Mouse (Mus musculus): ENCODE measurements around the gene Acsf3. TPM values are rescaled to one million over a fixed set of nuclear protein-coding genes. Genes with fewer than 3 reads are reported as not detected.

The Acsf3 gene
- polyA plus RNA-seq, 1 experiment: 21.8 TPM

DNA sequence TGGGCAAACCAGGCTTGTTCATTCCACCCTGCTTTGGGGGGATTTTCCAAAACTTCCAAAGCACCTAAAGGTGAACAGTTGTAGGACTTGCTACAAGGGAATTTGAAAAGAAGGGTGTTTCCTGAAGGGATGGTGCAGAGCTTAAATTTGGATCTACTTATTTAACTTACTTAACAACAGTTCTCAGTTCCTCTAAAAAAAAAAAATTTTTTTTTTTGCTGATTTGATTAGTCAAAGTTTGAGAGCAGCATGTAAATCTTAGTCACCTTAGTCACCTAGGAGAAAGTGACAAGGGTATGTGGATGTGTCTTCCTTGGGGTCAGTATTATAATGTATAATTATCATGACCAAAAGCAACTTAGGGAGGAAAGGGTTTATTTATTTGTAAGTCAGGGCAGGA lies 16.7 kb upstream of the Acsf3 start:
- no peaks in the 10 kb centered on the region for H3K4me1 ChIP-seq (ENCODE audit: control insufficient read depth, insufficient read depth, low read length)
- TF ChIP-seq CTCF (IDR thresholded peaks at IDR 0.05; ENCODE audit: extremely low read depth, insufficient read depth, low read length): no peak
- no peak overlapping the region for H3K4me3 ChIP-seq (ENCODE audit: insufficient read depth, low read length)
- H3K27ac ChIP-seq (ENCODE audit: insufficient read depth, low read length): no peak overlapping the region

DNA sequence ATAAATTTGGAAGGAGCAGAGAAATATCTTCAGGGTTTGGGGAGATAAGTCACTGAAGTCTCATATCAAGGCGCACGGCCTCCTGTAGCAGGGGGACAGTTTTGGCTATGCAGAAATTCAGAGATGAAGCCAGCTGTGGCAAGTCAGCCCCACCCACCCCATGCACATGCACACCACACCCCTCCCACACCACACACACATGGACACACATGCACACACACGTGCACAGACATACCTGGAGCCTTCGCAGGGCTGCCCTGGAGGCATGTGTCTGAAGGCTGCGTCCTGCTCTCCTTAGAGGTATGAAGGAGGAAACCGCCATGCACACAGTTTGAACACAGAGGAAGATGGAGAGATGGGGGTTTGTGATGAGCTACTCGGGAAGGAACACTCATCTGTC lies 15.2 kb upstream of the Acsf3 start:
- no peak overlapping the region for H3K4me3 ChIP-seq (ENCODE audit: insufficient read depth, low read length)
- H3K4me1 ChIP-seq (ENCODE audit: control insufficient read depth, insufficient read depth, low read length): no peaks in the 10 kb centered on the region
- no peak for TF ChIP-seq CTCF (IDR thresholded peaks at IDR 0.05; ENCODE audit: extremely low read depth, insufficient read depth, low read length)
- no peak for TF ChIP-seq POLR2A (IDR thresholded peaks at IDR 0.05; ENCODE audit: extremely low read depth, insufficient read depth, low read length)
- H3K27ac ChIP-seq (ENCODE audit: insufficient read depth, low read length): no peak overlapping the region

DNA sequence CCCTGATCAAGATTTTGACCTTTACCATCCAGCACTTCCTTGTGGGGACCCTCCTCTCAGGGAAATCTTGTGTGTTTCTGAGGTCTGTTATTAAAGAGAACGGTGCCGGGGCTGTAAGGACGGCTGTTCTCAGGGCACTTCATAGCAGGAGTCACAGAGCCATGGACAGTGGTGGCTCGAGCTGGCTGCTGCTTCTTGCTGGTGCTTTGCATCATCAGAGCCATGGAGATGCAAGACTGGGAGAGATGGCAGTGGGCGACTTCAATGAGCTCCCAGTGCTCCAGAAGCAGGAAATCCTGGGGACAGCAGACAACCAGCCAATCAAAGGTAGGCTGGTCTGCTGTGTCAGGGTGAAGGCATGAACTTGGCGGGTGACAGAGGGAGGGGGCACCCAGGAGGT lies 14.2 kb upstream of the Acsf3 start:
- H3K4me3 ChIP-seq (ENCODE audit: insufficient read depth, low read length): no peak overlapping the region
- no peak for TF ChIP-seq POLR2A (IDR thresholded peaks at IDR 0.05; ENCODE audit: extremely low read depth, insufficient read depth, low read length)
- H3K27ac ChIP-seq (ENCODE audit: insufficient read depth, low read length): no peak overlapping the region
- H3K4me1 ChIP-seq (ENCODE audit: control insufficient read depth, insufficient read depth, low read length): no peaks in the 10 kb centered on the region

DNA sequence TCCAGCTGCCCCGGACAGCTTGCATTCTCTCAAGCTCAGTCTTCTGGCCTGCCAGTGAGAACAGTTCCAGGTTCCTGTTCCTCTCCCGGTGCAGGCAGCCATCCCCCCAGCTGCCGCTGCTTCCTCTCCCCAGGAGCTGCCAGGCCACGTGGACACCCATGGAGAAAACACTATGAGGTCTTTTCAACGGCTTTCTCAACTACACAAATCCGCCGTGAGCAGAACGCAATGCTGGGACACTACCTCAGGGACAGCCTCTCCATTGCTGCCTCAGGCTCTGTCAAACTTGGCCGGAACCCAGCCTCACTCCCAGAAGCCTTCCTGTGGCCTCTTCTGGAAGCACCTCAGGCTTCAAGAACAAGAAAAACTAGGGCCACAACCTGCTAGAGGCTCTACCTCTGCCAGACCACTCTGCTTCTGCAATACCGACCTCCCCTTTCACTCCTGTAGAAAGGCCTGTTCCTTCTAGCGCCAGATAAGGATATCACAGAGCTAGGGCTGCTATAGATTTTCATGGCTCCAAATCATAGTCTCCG lies 12.5 kb upstream of the Acsf3 start:
- H3K27ac ChIP-seq (ENCODE audit: insufficient read depth, low read length): no peak overlapping the region
- no peak overlapping the region for H3K4me3 ChIP-seq (ENCODE audit: insufficient read depth, low read length)
- H3K4me1 ChIP-seq (ENCODE audit: control insufficient read depth, insufficient read depth, low read length): no peaks in the 10 kb centered on the region
- TF ChIP-seq POLR2A (IDR thresholded peaks at IDR 0.05; ENCODE audit: extremely low read depth, insufficient read depth, low read length) (no peak), CTCF (IDR thresholded peaks at IDR 0.05; ENCODE audit: extremely low read depth, insufficient read depth, low read length) (no peak)

DNA sequence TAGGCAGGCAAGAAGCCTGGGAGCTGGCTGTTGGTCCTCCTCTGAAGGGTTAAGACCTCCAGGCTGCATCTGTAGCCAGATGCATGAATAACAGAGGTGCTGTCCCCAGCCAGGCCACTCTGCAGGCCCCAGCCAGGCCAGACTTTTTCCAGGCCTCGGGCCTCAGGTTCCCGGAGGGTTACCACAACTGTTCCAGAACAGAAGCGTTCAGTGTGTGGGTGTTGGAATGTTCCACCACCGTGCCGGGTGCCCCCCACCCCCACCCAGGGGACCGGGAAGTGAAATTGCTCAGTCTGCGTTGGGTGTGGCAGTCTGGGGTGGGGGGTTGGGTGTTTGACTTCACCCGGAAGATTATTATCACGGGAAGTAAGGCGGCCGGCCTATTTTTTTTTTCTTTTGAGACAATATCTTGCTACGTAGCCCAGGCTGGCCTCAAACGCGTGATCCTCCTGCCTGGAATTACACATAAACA lies 12.0 kb upstream of the Acsf3 start:
- Histone ChIP-seq H3K27ac (ENCODE audit: insufficient read depth, low read length) (no peak overlapping the region), H3K4me1 (ENCODE audit: control insufficient read depth, insufficient read depth, low read length) (no peaks in the 10 kb centered on the region), H3K4me3 (ENCODE audit: insufficient read depth, low read length) (no peak overlapping the region)
- no peak for TF ChIP-seq CTCF (IDR thresholded peaks at IDR 0.05; ENCODE audit: extremely low read depth, insufficient read depth, low read length)
- TF ChIP-seq POLR2A (IDR thresholded peaks at IDR 0.05; ENCODE audit: extremely low read depth, insufficient read depth, low read length): no peak

DNA sequence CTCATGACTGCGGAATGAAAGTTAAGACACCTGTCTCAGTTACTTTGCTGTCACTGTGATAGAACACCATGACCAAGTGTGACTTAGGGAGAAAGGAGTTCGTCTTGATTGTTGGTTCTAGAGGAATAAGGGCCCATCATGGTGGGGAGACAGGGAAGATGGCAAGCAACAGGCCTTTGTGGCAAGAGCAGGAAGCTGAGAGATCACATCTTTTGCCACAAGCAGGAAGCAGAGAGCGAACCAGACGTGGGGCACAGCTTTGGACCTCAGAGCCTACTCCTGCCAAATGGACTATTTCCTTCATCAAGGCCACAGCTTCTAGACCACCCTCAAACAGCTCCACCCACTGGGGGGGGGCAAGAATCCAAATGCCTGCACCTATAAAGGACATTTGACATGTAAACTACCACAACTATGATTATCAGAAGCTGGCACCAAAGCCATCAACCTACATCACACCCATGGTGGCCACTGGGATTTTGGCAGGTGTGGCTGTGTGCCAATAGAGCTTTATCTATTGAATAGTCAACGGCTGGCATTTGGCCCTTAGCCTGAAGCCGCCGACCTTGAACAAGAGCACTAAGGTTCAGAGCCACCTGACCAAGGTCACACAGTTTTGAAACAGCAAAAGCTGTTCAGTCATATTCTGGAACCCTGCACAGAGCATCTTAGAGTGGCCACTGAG lies 10.4 kb upstream of the Acsf3 start:
- Histone ChIP-seq H3K27ac (ENCODE audit: insufficient read depth, low read length) (no peak overlapping the region), H3K4me1 (ENCODE audit: control insufficient read depth, insufficient read depth, low read length) (peaks cover 6% of the 10 kb centered on the region), H3K4me3 (ENCODE audit: insufficient read depth, low read length) (no peak overlapping the region)
- TF ChIP-seq POLR2A (IDR thresholded peaks at IDR 0.05; ENCODE audit: extremely low read depth, insufficient read depth, low read length) (no peak), CTCF (IDR thresholded peaks at IDR 0.05; ENCODE audit: extremely low read depth, insufficient read depth, low read length) (no peak)

DNA sequence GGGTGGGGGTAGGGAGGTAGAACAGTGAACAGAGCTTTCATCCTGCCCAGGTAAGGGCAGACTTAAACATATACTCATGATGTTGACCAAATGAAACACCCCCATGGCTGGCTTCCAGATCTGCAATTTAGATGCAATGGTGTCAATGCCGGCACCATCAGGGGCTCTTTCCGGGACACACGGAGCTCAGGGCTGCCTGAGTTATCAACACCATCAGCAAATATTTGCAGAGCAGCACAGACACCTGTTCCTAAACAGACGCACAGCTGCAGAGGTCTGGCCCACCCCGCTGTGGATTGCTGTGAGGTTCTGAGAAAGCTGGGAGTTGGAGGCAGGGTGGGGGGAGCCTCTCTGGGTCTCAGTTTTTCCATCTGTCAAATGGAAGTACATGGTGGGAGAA lies 9.1 kb upstream of the Acsf3 start:
- H3K4me3 ChIP-seq (ENCODE audit: insufficient read depth, low read length): no peak overlapping the region
- no peak for TF ChIP-seq CTCF (IDR thresholded peaks at IDR 0.05; ENCODE audit: extremely low read depth, insufficient read depth, low read length)
- TF ChIP-seq POLR2A (IDR thresholded peaks at IDR 0.05; ENCODE audit: extremely low read depth, insufficient read depth, low read length): no peak
- H3K27ac ChIP-seq (ENCODE audit: insufficient read depth, low read length): no peak overlapping the region
- H3K4me1 ChIP-seq (ENCODE audit: control insufficient read depth, insufficient read depth, low read length): peaks cover 8% of the 10 kb centered on the region

DNA sequence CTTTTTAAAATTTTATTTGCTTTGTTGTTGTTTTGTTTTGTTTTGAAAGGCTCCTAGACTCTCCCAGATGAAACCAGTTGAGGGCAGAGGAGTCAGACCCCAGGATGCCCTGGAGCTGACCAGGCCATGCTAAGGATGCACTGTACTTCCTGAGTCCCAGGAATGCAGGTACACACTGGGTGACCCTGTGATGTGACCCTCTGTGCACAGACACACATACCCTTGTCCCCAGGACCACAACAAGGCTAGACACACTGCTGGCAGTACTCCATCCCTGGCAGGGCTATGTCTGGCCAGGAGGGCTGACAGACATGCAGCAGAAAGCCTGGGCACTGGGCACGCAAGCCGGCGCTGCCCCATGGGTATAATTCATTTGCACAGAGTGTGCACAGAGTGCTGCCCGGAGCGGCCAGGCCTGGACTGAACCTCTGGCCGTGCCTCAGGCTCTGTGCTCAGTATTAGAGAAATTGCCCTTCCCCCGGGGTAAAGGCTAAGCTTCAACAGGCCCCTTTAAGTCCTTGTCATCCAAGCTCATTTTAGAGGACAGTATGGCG lies 8.6 kb upstream of the Acsf3 start:
- Histone ChIP-seq H3K4me3 (ENCODE audit: insufficient read depth, low read length) (no peak overlapping the region), H3K27ac (ENCODE audit: insufficient read depth, low read length) (no peak overlapping the region), H3K4me1 (ENCODE audit: control insufficient read depth, insufficient read depth, low read length) (peaks cover 8% of the 10 kb centered on the region)
- TF ChIP-seq CTCF (IDR thresholded peaks at IDR 0.05; ENCODE audit: extremely low read depth, insufficient read depth, low read length): no peak
- TF ChIP-seq POLR2A (IDR thresholded peaks at IDR 0.05; ENCODE audit: extremely low read depth, insufficient read depth, low read length): no peak

DNA sequence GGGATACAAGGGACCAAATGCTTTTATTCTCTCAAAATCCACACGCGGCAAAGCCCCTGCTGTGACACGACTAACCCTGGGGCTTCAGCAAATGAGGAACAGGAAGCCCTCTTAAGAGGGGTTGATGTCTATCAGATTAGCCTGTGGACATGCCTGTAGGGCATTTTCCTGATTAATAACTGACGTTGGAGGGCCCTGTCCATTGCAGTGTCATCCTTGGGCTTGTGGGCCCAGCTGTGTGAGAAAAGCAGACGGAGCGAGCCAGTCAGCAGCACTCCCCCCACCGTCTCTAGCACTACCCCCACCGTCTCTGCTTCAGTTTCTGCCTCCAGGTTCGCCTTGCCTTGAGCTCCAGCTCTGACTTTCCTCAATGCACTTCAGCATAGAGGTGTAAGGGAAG lies 8.1 kb upstream of the Acsf3 start:
- no peak overlapping the region for H3K27ac ChIP-seq (ENCODE audit: insufficient read depth, low read length)
- TF ChIP-seq POLR2A (IDR thresholded peaks at IDR 0.05; ENCODE audit: extremely low read depth, insufficient read depth, low read length): no peak
- TF ChIP-seq CTCF (IDR thresholded peaks at IDR 0.05; ENCODE audit: extremely low read depth, insufficient read depth, low read length): no peak
- peaks cover 8% of the 10 kb centered on the region for H3K4me1 ChIP-seq (ENCODE audit: control insufficient read depth, insufficient read depth, low read length)
- no peak overlapping the region for H3K4me3 ChIP-seq (ENCODE audit: insufficient read depth, low read length)

Measured in cortical plate, adult 2 months (tissue).